Mouse (Mus musculus): ENCODE measurements around the gene Arl11. TPM values are rescaled to one million over a fixed set of nuclear protein-coding genes. Genes with fewer than 3 reads are reported as not detected.

The Arl11 gene
- polyA plus RNA-seq, 1 experiment from 2014 or later: 0.17 TPM

GRCm38 (mm10) chr14:61339381-61339780 lies 29.8 kb downstream of the Arl11 start:
- H3K9ac ChIP-seq: no peak overlapping the region
- H3K4me2 ChIP-seq: no peak overlapping the region
- ATAC-seq (ENCODE audit: low read depth): no peak
- H3K4me3 ChIP-seq: no peak overlapping the region
- H3K36me3 ChIP-seq: no peaks in the 10 kb centered on the region
- H3K4me1 ChIP-seq (replicated peaks): no peaks in the 10 kb centered on the region
- 82% methylated on average over 4 of the region's 4 CpGs for WGBS
- no peak overlapping the region for H3K27ac ChIP-seq (replicated peaks)
- H3K27me3 ChIP-seq: no peaks in the 10 kb centered on the region
- H3K9me3 ChIP-seq: no peaks in the 10 kb centered on the region

- Histone ChIP-seq H3K27ac (replicated peaks) (no peak overlapping the region), H3K4me1 (replicated peaks) (no peaks in the 10 kb centered on the region), H3K36me3 (no peaks in the 10 kb centered on the region), H3K9me3 (no peaks in the 10 kb centered on the region), H3K4me3 (no peak overlapping the region), H3K4me2 (no peak overlapping the region), H3K27me3 (no peaks in the 10 kb centered on the region), H3K9ac (no peak overlapping the region)
- ATAC-seq (ENCODE audit: low read depth): no peak
- 78% methylated on average over 5 of the region's 5 CpGs for WGBS
Measured at GRCm38 (mm10) chr14:61344590-61344989, 35.0 kb downstream of the Arl11 start.

- Histone ChIP-seq H3K27me3 (no peaks in the 10 kb centered on the region), H3K9me3 (no peaks in the 10 kb centered on the region), H3K4me3 (no peak overlapping the region), H3K4me1 (replicated peaks) (no peaks in the 10 kb centered on the region), H3K4me2 (no peak overlapping the region), H3K9ac (no peak overlapping the region), H3K36me3 (no peaks in the 10 kb centered on the region), H3K27ac (replicated peaks) (no peak overlapping the region)
- WGBS: 51% methylated on average over 10 of the region's 10 CpGs
- peak; percentile 89 for ATAC-seq (ENCODE audit: low read depth)
Measured at GRCm38 (mm10) chr14:61346827-61347698, 37.5 kb downstream of the Arl11 start.

- Histone ChIP-seq H3K4me1 (replicated peaks) (no peaks in the 10 kb centered on the region), H3K9ac (no peak overlapping the region), H3K27ac (replicated peaks) (no peak overlapping the region), H3K9me3 (no peaks in the 10 kb centered on the region), H3K4me2 (no peak overlapping the region), H3K27me3 (no peaks in the 10 kb centered on the region), H3K36me3 (no peaks in the 10 kb centered on the region), H3K4me3 (no peak overlapping the region)
- no peak for ATAC-seq (ENCODE audit: low read depth)
- WGBS: 89% methylated on average over 4 of the region's 4 CpGs
Measured at GRCm38 (mm10) chr14:61349876-61350275, 40.3 kb downstream of the Arl11 start.

GRCm38 (mm10) chr14:61350808-61351207 lies 41.3 kb downstream of the Arl11 start:
- no peak overlapping the region for H3K9ac ChIP-seq
- H3K36me3 ChIP-seq: no peaks in the 10 kb centered on the region
- WGBS: 73% methylated on average over 6 of the region's 6 CpGs
- no peak for ATAC-seq (ENCODE audit: low read depth)
- H3K27ac ChIP-seq (replicated peaks): no peak overlapping the region
- no peaks in the 10 kb centered on the region for H3K9me3 ChIP-seq
- no peaks in the 10 kb centered on the region for H3K4me1 ChIP-seq (replicated peaks)
- H3K27me3 ChIP-seq: no peaks in the 10 kb centered on the region
- H3K4me2 ChIP-seq: no peak overlapping the region
- H3K4me3 ChIP-seq: no peak overlapping the region

GRCm38 (mm10) chr14:61354251-61355235 lies 45.0 kb downstream of the Arl11 start:
- no peaks in the 10 kb centered on the region for H3K36me3 ChIP-seq
- no peak overlapping the region for H3K4me3 ChIP-seq
- ATAC-seq (ENCODE audit: low read depth): no peak
- 86% methylated on average over 10 of the region's 10 CpGs for WGBS
- no peaks in the 10 kb centered on the region for H3K9me3 ChIP-seq
- 0 out of 2 replicates have a peak, but pooled peaks cover 7% of the 10 kb centered on the region for H3K4me1 ChIP-seq (replicated peaks)
- H3K4me2 ChIP-seq: no peak overlapping the region
- H3K27me3 ChIP-seq: no peaks in the 10 kb centered on the region
- no peak overlapping the region for H3K9ac ChIP-seq
- no peak overlapping the region for H3K27ac ChIP-seq (replicated peaks)

- H3K4me3 ChIP-seq: peak within 1 kb of the TSS; percentile 58
- 0 out of 2 replicates have a peak, but pooled peaks cover 5% of the 10 kb centered on the region for H3K36me3 ChIP-seq
- peak within 1 kb of the TSS; percentile 62 for H3K4me2 ChIP-seq
- WGBS: 1% methylated on average over 40 of the region's 40 CpGs
- peak; percentile 97 for ATAC-seq (ENCODE audit: low read depth)
- no peaks in the 10 kb centered on the region for H3K27me3 ChIP-seq
- peaks cover 18% of the 10 kb centered on the region for H3K4me1 ChIP-seq (replicated peaks)
- peak within 1 kb of the TSS; percentile 86 for H3K27ac ChIP-seq (replicated peaks)
- H3K9ac ChIP-seq: peak within 1 kb of the TSS; percentile 78
- no peaks in the 10 kb centered on the region for H3K9me3 ChIP-seq
Measured at GRCm38 (mm10) chr14:61360131-61360980, 50.8 kb downstream of the Arl11 start, which contains the start of gene Ebpl. Ebpl (minus strand) TSS chr14:61360439.

GRCm38 (mm10) chr14:61360981-61361511 lies 51.5 kb downstream of the Arl11 start:
- ATAC-seq (ENCODE audit: low read depth): no peak
- no peaks in the 10 kb centered on the region for H3K27me3 ChIP-seq
- peak overlapping the region; percentile 62 for H3K4me2 ChIP-seq
- H3K9me3 ChIP-seq: no peaks in the 10 kb centered on the region
- H3K27ac ChIP-seq (replicated peaks): peak overlapping the region; percentile 86
- WGBS: 63% methylated on average over 3 of the region's 3 CpGs
- peak overlapping the region; percentile 58 for H3K4me3 ChIP-seq
- H3K36me3 ChIP-seq: peaks cover 9% of the 10 kb centered on the region; the same call in 1 of the 2 replicates
- H3K4me1 ChIP-seq (replicated peaks): peaks cover 18% of the 10 kb centered on the region
- H3K9ac ChIP-seq: peak overlapping the region; percentile 78

Other genes with a start within 250 kb of the Arl11 start
- gene Sacs, start 171.3 kb upstream of the Arl11 start, polyA plus RNA-seq (2015; fragmentation: Nextera tagmentation; extraction: Ambion mirVana): 6.5 and 8.0 TPM in 2 replicates
- 0.67 and 1.5 TPM in 2 replicates for gene Sgcg, start 51.3 kb upstream of the Arl11 start, polyA plus RNA-seq (2015; fragmentation: Nextera tagmentation; extraction: Ambion mirVana)
- 9.1 and 11.7 TPM in 2 replicates for gene Ebpl, start 50.7 kb downstream of the Arl11 start, polyA plus RNA-seq (2015; fragmentation: Nextera tagmentation; extraction: Ambion mirVana)
- 73.2 and 80.2 TPM in 2 replicates for gene Kpna3, start 130.1 kb downstream of the Arl11 start, polyA plus RNA-seq (2015; fragmentation: Nextera tagmentation; extraction: Ambion mirVana)
- gene Spryd7, start 247.1 kb downstream of the Arl11 start, polyA plus RNA-seq (2015; fragmentation: Nextera tagmentation; extraction: Ambion mirVana): 43.2 and 47.0 TPM in 2 replicates